Mouse (Mus musculus) lung, adult 10 weeks (tissue): ENCODE measurements around the gene Chst14. TPM values are rescaled to one million over a fixed set of nuclear protein-coding genes. Genes with fewer than 3 reads are reported as not detected.

ENCODE experiments used
- polyA plus RNA-seq: library from polyadenylated mRNA; stranded (reverse); fragments of 350-450 nt; fragmentation: Illumina TruSeq; extraction: RNeasy Lipid Tissue Mini Kit (QIAGEN cat#74804); gene quantifications from one replicate; pipeline ENCODE4 v1.2.3, GENCODE M21; 2014; ENCODE audit warnings: low read depth, low replicate concordance; ENCODE audit not compliant: insufficient read depth

Chst14 gene
- polyA plus RNA-seq, result 10.3 TPM

DNA sequence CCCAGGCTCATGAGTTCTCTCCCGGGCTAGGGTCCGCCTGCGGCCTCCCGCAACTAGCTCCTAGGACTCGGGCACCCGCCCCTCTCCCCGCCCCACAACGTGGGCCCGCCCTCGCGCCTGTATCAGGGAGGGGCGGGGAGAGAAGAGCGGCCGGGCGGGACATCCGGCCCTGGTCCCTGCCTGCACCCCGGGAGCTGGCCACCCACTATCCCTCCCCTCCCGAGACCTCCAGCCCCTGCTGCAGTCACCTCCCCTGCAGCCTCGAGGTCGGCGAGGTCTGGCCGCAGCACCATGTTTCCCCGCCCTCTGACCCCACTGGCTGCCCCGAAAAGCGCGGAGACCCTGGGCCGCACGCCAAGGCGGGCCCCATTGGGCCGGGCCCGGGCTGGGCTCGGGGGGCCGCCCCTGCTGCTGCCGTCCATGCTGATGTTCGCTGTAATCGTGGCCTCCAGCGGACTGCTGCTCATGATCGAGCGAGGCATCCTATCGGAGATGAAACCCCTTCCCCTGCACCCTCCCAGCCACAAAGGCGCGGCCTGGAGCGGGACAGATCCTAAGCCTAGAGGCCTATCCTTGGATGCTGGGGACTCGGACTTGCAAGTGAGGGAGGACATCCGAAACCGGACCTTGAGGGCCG, at the start of gene Chst14:
Gene Chst14 (plus strand): TSS at position 136 of the 637 bp plus-strand sequence.

DNA sequence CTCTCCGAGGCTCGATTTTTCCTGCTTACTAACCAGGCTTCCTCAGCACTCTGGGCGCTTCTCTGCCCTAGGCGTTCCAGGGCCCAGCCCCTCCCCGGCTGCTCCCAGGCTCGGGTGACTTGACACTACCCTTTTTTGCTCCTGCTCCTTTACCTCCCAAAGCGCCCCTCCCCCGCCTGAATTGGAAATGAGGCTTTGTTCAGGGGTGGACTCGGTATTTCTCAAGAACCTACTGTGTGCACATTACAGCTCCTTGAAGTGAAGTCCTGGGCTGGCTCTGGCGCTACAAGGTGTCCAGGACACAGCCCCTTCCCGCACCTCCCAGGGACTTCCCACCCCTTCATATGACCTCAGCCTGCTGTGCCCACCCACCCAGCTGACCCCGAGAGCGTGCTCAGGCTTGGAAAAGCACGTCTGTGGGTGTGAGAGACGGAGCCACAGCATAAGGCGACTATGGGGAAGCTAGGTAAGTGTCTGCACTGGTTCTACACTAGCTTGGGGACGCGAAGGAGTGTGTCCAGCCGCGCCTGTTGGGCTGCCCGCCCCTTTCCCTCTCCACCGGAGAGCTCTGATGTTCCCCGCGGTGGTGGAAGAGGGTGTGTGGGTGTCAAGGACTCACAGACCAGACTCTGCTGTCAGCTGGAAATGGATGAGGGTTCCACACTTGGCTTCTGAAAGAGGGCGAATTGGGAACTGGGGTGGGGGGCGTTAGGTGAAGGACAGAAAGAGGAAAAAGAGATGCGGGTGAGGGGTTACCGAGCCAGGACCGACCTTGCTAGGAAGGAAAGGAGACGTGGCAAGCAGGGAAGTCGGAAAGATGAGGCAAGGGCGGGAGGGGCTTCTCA, 26.1 kb upstream of the Chst14 start, which contains the start of gene Bahd1:
Gene Bahd1 (plus strand): TSS at position 397 of the 845 bp plus-strand sequence.

Other genes starting within 250 kb of the Chst14 start
- 4.3 TPM for gene Ankrd63, start 222.5 kb upstream of the Chst14 start, polyA plus RNA-seq
- 8.0 TPM for gene Plcb2, start 198.1 kb upstream of the Chst14 start, polyA plus RNA-seq
- gene Inafm2, start 180.7 kb upstream of the Chst14 start, polyA plus RNA-seq, result 25.4 TPM
- gene Ccdc9b, start 163.8 kb upstream of the Chst14 start, polyA plus RNA-seq, result 13.2 TPM
- 6.8 TPM for gene Phgr1, start 153.7 kb upstream of the Chst14 start, polyA plus RNA-seq
- 5.2 TPM for gene Disp2, start 146.8 kb upstream of the Chst14 start, polyA plus RNA-seq
- gene Knstrn, start 112.5 kb upstream of the Chst14 start, polyA plus RNA-seq, result 1.7 TPM
- gene Ivd, start 64.5 kb upstream of the Chst14 start, polyA plus RNA-seq, result 57.5 TPM
- gene Bahd1, start 26.1 kb upstream of the Chst14 start, polyA plus RNA-seq, result 8.7 TPM
- gene Ccdc32, start 102.9 kb downstream of the Chst14 start, polyA plus RNA-seq, result 14.1 TPM
- gene Rpusd2, start 108.3 kb downstream of the Chst14 start, polyA plus RNA-seq, result 1.1 TPM
- gene Knl1, start 120.6 kb downstream of the Chst14 start, polyA plus RNA-seq, result 0.06 TPM
- 0.85 TPM for gene Rad51, start 186.3 kb downstream of the Chst14 start, polyA plus RNA-seq
- 20.4 TPM for gene Rmdn3, start 230.5 kb downstream of the Chst14 start, polyA plus RNA-seq
- gene Gchfr, start 241.3 kb downstream of the Chst14 start, polyA plus RNA-seq, result 5.3 TPM
- not detected for gene Gm14137, start 248.0 kb downstream of the Chst14 start, polyA plus RNA-seq